Mouse (Mus musculus) neural tube, embryonic 11.5 days (tissue): ENCODE results near the gene Ddo. TPM values are rescaled to one million over a fixed set of nuclear protein-coding genes. Genes with fewer than 3 reads are reported as not detected.

Source experiments
- ATAC-seq: fragments of 200-750 bp; cut with Nextera tagmentation; 2 replicates; pipeline ENCODE4 v1.8.0; 2017; ENCODE audit warnings: moderate number of reproducible peaks, mild to moderate bottlenecking, moderate TSS enrichment, moderate library complexity; ENCODE audit not compliant: insufficient read depth, low FRiP score, low TSS enrichment
- DNase-seq: peaks from one replicate; pipeline ENCODE4 v3.0.0-alpha.2; 2015; ENCODE audit warnings: low spot score
- H3K27ac ChIP-seq: fragments of 300-500 bp; sonication (generic); 2 replicates; pipeline ENCODE4 v1.5.1; 2014; ENCODE audit warnings: low read depth, mild to moderate bottlenecking, low read length
- H3K27me3 ChIP-seq: fragments of 300-500 bp; sonication (generic); 2 replicates; pipeline ENCODE4 v1.6.1; 2014; ENCODE audit warnings: mild to moderate bottlenecking, low read length, mixed read lengths; ENCODE audit not compliant: control insufficient read depth, insufficient read depth
- H3K36me3 ChIP-seq: fragments of 300-500 bp; sonication (generic); 2 replicates; pipeline ENCODE4 v1.6.1; 2014; ENCODE audit warnings: mild to moderate bottlenecking, low read length, moderate library complexity, mixed read lengths; ENCODE audit not compliant: control insufficient read depth, insufficient read depth
- H3K4me1 ChIP-seq: fragments of 300-500 bp; sonication (generic); 2 replicates; pipeline ENCODE4 v1.6.1; 2014; ENCODE audit warnings: low read length, mixed read lengths; ENCODE audit not compliant: control insufficient read depth, insufficient read depth
- H3K4me2 ChIP-seq: fragments of 300-500 bp; sonication (generic); 2 replicates; pipeline ENCODE4 v1.6.1; 2014; ENCODE audit warnings: low read depth, mild to moderate bottlenecking, moderate library complexity
- H3K4me3 ChIP-seq: fragments of 300-500 bp; sonication (generic); 2 replicates; pipeline ENCODE4 v1.5.1; 2014; ENCODE audit warnings: low read depth, low read length
- H3K9ac ChIP-seq: fragments of 300-500 bp; sonication (generic); 2 replicates; pipeline ENCODE4 v1.6.1; 2014; ENCODE audit warnings: mild to moderate bottlenecking, low read length
- H3K9me3 ChIP-seq: fragments of 300-500 bp; sonication (generic); 2 replicates; pipeline ENCODE4 v1.6.1; 2016; ENCODE audit warnings: low read length; ENCODE audit not compliant: control insufficient read depth
- WGBS: fragments of 180-500 bp; shearing (Covaris S2); extraction: QIAGEN DNeasy Blood & Tissue Kit; methylation state at CpG from one replicate; pipeline ENCODE4 v1.1.7; 2014; 5-methylcytosine and 5-hydroxymethylcytosine counted together
- polyA plus RNA-seq: library from polyadenylated mRNA; unstranded; fragments of >200 nt; fragmentation: Nextera tagmentation; extraction: Ambion mirVana; gene quantifications from 2 replicates; pipeline ENCODE4 v1.2.1, GENCODE M21; 2014

The Ddo gene
- polyA plus RNA-seq, 1 experiment from 2014 or later: 0.13 TPM

GRCm38 (mm10) chr10:40630457-40630856 lies 646 bp downstream of the Ddo start:
- Histone ChIP-seq H3K4me3 (no peak overlapping the region), H3K4me2 (no peak overlapping the region), H3K27ac (no peak overlapping the region), H3K36me3 (no peaks in the 10 kb centered on the region), H3K27me3 (no peaks in the 10 kb centered on the region), H3K4me1 (no peaks in the 10 kb centered on the region), H3K9me3 (no peaks in the 10 kb centered on the region), H3K9ac (no peak overlapping the region)
- 86% methylated on average over 5 of the region's 5 CpGs for WGBS
- DNase-seq (no peak), ATAC-seq (no peak)

DNA sequence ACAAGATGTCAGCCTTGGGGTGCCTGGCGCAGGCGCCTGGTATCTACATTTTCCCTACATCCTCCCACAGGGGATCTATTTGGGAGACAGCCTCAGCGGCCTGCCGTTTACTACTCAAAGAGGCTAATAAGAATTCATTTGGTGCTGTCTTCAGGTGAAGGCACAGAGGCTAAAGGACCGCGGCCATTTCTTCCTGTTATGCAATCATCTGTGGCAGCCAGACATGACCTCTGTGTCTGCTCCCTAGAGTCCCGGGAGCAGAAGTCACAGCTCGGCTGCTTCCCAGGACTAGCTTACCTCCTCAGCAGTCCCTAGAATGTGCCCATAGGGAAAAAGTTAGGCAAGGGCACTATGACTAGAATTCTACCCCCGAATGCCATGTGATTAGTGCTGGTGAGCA lies 1.1 kb downstream of the Ddo start:
- ATAC-seq (no peak), DNase-seq (no peak)
- no peak overlapping the region for H3K4me2 ChIP-seq
- no peak overlapping the region for H3K4me3 ChIP-seq
- H3K9ac ChIP-seq: no peak overlapping the region
- H3K4me1 ChIP-seq: no peaks in the 10 kb centered on the region
- no peak overlapping the region for H3K27ac ChIP-seq
- no peaks in the 10 kb centered on the region for H3K9me3 ChIP-seq
- no peaks in the 10 kb centered on the region for H3K36me3 ChIP-seq
- 75% methylated on average over 9 of the region's 9 CpGs for WGBS
- no peaks in the 10 kb centered on the region for H3K27me3 ChIP-seq

DNA sequence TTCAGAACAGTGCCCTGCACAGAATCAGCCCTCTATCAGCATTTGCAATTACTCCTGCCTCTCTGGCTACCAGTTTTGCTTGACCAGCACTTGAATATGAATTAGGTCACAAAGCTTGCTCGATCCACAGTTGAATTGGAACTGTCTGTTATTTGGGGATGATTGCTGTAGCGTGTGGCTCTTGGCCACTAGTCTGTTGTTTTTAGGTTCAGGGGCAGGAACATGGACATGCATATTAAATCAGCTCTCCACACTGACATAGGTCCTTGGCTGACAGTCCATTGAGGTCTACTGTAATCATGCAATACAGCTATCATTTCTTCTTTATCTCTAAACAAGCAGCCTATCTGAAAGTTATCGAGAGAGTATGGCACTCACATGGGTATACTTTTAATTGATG lies 2.3 kb downstream of the Ddo start:
- DNase-seq (no peak), ATAC-seq (no peak)
- no peaks in the 10 kb centered on the region for H3K4me1 ChIP-seq
- H3K4me3 ChIP-seq: no peak overlapping the region
- H3K27me3 ChIP-seq: no peaks in the 10 kb centered on the region
- no peaks in the 10 kb centered on the region for H3K36me3 ChIP-seq
- no peak overlapping the region for H3K27ac ChIP-seq
- H3K9me3 ChIP-seq: no peaks in the 10 kb centered on the region
- no peak overlapping the region for H3K9ac ChIP-seq
- 92% methylated on average over 3 of the region's 3 CpGs for WGBS
- no peak overlapping the region for H3K4me2 ChIP-seq

GRCm38 (mm10) chr10:40637331-40637730 lies 7.5 kb downstream of the Ddo start:
- no peak overlapping the region for H3K9ac ChIP-seq
- no peaks in the 10 kb centered on the region for H3K9me3 ChIP-seq
- H3K4me2 ChIP-seq: no peak overlapping the region
- H3K4me1 ChIP-seq: peaks cover 3% of the 10 kb centered on the region
- no peak overlapping the region for H3K4me3 ChIP-seq
- ATAC-seq (no peak), DNase-seq (no peak)
- no peak overlapping the region for H3K27ac ChIP-seq
- no peaks in the 10 kb centered on the region for H3K27me3 ChIP-seq
- H3K36me3 ChIP-seq: no peaks in the 10 kb centered on the region
- 26% methylated on average over 10 of the region's 10 CpGs for WGBS

DNA sequence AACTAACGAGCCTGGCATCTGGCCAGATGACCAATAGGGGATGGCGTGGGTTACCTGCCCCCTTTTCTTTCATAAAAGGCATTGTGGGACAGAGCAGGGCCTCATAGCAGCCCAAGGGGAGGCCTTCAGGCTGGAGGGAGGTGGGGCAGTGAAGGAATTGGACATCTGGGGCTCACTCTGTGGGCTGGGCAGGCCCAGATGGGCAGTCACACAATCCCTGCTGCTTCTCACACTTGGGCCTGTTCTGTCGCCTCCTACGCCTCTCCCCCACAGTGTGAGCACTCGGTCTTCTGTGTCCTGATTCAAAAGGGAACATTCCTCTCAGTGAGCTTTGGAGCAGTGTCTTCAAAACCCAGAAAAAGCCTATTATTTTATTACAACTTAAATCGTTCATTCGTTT lies 8.5 kb downstream of the Ddo start:
- Histone ChIP-seq H3K27me3 (no peaks in the 10 kb centered on the region), H3K4me2 (no peak overlapping the region), H3K9ac (peak overlapping the region; percentile 22; the same call in 1 of the 2 replicates), H3K27ac (no peak overlapping the region), H3K9me3 (no peaks in the 10 kb centered on the region), H3K4me1 (peaks cover 3% of the 10 kb centered on the region), H3K4me3 (no peak overlapping the region), H3K36me3 (no peaks in the 10 kb centered on the region)
- peak; percentile 50 for ATAC-seq
- no peak for DNase-seq
- WGBS: 49% methylated on average over 7 of the region's 7 CpGs

GRCm38 (mm10) chr10:40638823-40639819 lies 9.3 kb downstream of the Ddo start:
- ATAC-seq (peak; percentile 73; the same call in 1 of the 2 replicates), DNase-seq (no peak)
- H3K9me3 ChIP-seq: no peaks in the 10 kb centered on the region
- H3K36me3 ChIP-seq: no peaks in the 10 kb centered on the region
- peaks cover 3% of the 10 kb centered on the region for H3K4me1 ChIP-seq
- H3K4me3 ChIP-seq: no peak overlapping the region
- WGBS: 63% methylated on average over 26 of the region's 26 CpGs
- H3K27ac ChIP-seq: no peak overlapping the region
- no peak overlapping the region for H3K9ac ChIP-seq
- no peak overlapping the region for H3K4me2 ChIP-seq
- H3K27me3 ChIP-seq: no peaks in the 10 kb centered on the region

DNA sequence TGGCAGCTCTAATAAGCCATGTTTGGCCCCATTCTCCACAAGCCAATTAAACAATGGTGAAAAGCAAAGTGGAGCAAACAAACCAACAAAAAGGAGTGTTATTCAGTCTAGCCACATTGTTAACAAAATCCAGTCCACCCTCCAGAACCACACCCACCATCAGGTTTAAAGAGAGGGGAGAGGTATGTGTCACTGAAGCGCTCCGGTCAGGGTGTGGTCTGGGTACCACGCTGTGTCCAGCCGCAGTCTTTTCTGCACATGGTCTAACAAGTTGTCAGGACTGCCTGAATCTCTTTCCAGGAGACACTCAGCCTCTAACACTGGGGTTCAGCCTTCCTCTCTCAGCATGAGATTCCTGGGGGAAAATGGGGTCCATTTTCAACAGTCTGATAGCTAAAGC lies 10.6 kb downstream of the Ddo start:
- ATAC-seq: no peak
- WGBS: 93% methylated on average over 4 of the region's 4 CpGs
- H3K4me3 ChIP-seq: no peak overlapping the region
- H3K27ac ChIP-seq: no peak overlapping the region
- H3K36me3 ChIP-seq: no peaks in the 10 kb centered on the region
- no peak overlapping the region for H3K9ac ChIP-seq
- H3K4me1 ChIP-seq: peaks cover 3% of the 10 kb centered on the region
- no peak overlapping the region for H3K4me2 ChIP-seq
- DNase-seq: no peak
- H3K9me3 ChIP-seq: no peaks in the 10 kb centered on the region
- no peaks in the 10 kb centered on the region for H3K27me3 ChIP-seq

DNA sequence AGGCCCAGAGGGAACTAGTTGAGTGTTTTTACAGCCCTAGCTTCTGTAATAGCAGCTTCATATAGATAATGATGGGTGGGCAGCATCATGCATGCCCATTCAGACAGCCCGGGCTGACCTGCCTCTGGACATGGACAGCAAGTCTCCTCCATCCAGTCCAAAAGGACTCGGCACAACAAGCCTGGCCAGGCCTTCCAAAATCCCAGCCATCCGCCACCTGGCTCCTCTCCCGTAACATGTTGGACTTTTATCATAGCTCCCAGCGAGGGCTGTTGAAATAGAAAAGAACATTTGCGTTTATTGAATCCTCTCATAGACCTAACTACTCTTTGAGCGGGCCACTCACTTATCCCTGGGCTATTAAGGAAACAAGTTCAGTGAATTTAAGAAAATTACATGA lies 12.1 kb downstream of the Ddo start:
- Histone ChIP-seq H3K4me1 (peaks cover 3% of the 10 kb centered on the region), H3K27me3 (no peaks in the 10 kb centered on the region), H3K36me3 (no peaks in the 10 kb centered on the region), H3K9ac (no peak overlapping the region), H3K4me3 (no peak overlapping the region), H3K4me2 (no peak overlapping the region), H3K27ac (no peak overlapping the region), H3K9me3 (no peaks in the 10 kb centered on the region)
- 92% methylated on average over 7 of the region's 7 CpGs for WGBS
- DNase-seq: no peak
- ATAC-seq: no peak

DNA sequence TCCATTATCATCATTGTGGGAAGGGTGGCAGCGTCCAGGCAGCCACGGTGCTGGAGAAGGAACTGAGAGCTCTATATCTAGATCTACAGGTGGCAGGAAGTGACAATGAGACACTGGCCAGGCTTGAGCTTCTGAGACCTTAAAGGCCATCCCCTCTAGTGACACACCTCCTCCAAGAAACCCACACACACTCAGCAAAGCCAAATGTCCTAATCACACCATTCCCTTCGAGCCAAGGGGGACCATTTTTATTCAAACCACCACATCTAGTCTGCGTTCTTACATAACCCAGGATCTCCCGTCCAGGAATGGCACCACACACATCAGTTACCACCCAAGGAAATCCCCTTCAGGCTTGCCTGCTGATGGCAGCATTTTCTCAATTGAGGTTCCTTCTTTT lies 13.3 kb downstream of the Ddo start:
- Histone ChIP-seq H3K4me2 (no peak overlapping the region), H3K9me3 (no peaks in the 10 kb centered on the region), H3K27me3 (no peaks in the 10 kb centered on the region), H3K36me3 (no peaks in the 10 kb centered on the region), H3K4me1 (peaks cover 3% of the 10 kb centered on the region), H3K9ac (no peak overlapping the region), H3K27ac (no peak overlapping the region), H3K4me3 (no peak overlapping the region)
- WGBS: 89% methylated on average over 5 of the region's 5 CpGs
- ATAC-seq (no peak), DNase-seq (no peak)
